ENCODE assay signal across 12 mouse cellular contexts in the genomic region with DNA sequence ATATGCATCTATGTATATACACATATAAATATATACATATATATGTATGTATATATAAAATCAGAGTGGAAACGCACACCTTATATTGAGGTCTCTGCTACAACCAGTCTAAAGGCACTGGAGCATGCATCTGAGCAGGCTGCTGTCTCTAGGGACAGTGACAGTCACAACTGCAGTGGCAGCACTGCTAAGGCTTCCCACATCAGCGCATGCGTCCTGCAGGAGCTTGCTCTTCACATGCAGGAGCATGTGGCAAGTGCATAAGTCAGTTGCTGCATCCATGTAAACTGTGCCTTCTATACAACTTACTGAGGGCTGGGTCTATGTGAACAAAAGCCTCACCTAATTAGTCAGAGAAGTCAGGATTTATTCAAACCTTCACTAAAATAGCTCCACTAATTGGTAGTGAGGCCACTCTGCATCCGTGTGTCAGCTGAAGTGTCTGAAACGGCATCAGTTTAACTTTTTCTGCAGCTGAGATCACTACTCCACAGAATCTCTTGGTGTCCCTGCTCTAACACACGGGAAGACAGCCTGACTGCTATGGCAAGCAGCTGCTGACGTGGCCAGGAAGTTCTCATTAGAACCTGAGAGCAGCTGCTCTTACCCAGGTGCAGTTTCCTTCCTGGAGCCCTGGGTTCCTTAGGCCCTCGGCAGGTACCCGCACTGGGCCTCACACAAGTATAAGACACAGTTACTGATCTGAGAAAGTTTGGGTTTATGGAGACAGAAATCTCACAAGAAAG.
DNase-seq lines count a peak whose midpoint lies in the region; ATAC-seq and TF ChIP-seq lines count a peak whose summit lies in the region.
"Had no signal": no experiment of that assay in that cellular context is flagged by ENCODE, and none has a peak within 500 bp of the region (broad histone marks: within the 10 kb centered on the region; RNA-seq: fewer than 3 reads in every experiment).

No protein-coding gene starts in this region.

- no peaks in the 10 kb centered on the region for H3K9me3 ChIP-seq in limb, embryonic 12.5 days
- H3K9me3 ChIP-seq in limb, embryonic 10.5 days (replicated peaks), result no peaks in the 10 kb centered on the region
- no peaks in the 10 kb centered on the region for H3K9me3 ChIP-seq in CH12.LX (replicated peaks; ENCODE audit: low read length)
- H3K9me3 ChIP-seq in stomach, embryonic 14.5 days (ENCODE audit: control insufficient read depth, low read depth, low read length), result no peaks in the 10 kb centered on the region

- TF ChIP-seq POLR2A in CH12.LX (IDR thresholded peaks at IDR 0.05; ENCODE audit: low read depth, low read length), result peak; percentile 35; the same call in 1 of the 2 replicates

- DNase-seq in limb, embryonic 10.5 days (ENCODE audit: low spot score), result no peak
- DNase-seq in CH12.LX (ENCODE audit: extremely low read depth), result peak; percentile 91
- no peak for DNase-seq in ovary, adult 18-20 months (ENCODE audit: low spot score)
- DNase-seq in left cerebral cortex, postnatal 36 days (ENCODE audit: low spot score in 2 of 2), result no peak
- no peak for DNase-seq in layer of hippocampus, adult 9-11 months
- DNase-seq: gastrocnemius, postnatal 25 days; lung, embryonic 14.5 days; right cerebral cortex, postnatal 14 days had no signal

- H3K4me3 ChIP-seq in limb, embryonic 12.5 days (replicated peaks), result no peak overlapping the region
- no peak overlapping the region for H3K4me3 ChIP-seq in limb, embryonic 10.5 days
- no peak overlapping the region for H3K4me3 ChIP-seq in CH12.LX (replicated peaks in 1 of 3; ENCODE audit: low read depth in 2 of 3, low read length in 2 of 3, poor library complexity in 1 of 3)
- H3K4me3 ChIP-seq in stomach, embryonic 14.5 days (ENCODE audit: low read depth, low read length), result no peak overlapping the region

- H3K4me2 ChIP-seq in limb, embryonic 12.5 days, result no peak overlapping the region
- H3K4me2 ChIP-seq in CH12.LX (ENCODE audit: insufficient read depth, low read depth, poor library complexity, severe bottlenecking), result peak overlapping the region; percentile 17; the same call in 1 of the 2 replicates
- H3K4me2 ChIP-seq in stomach, embryonic 14.5 days (replicated peaks; ENCODE audit: low read depth, low read length), result no peak overlapping the region
- H3K4me2 ChIP-seq: lung, embryonic 14.5 days had no signal

- TF ChIP-seq RAD21 in CH12.LX (IDR thresholded peaks at IDR 0.05; ENCODE audit: low read depth, low read length), result no peak

- 55% methylated on average over 9 of the region's 9 CpGs for WGBS in limb, embryonic 12.5 days
- 67% methylated on average over 9 of the region's 9 CpGs for WGBS in limb, embryonic 10.5 days
- 57% methylated on average over 9 of the region's 9 CpGs for WGBS in stomach, embryonic 14.5 days

- in situ Hi-C loops in CH12.LX (cut with MboI; ENCODE audit: low pct_ligation_motif_present, low pct_unique_long_range_greater_than_20kb, low sequenced_read_pairs), result no loop called here

- H3K27me3 ChIP-seq in limb, embryonic 12.5 days, result no peaks in the 10 kb centered on the region
- no peaks in the 10 kb centered on the region for H3K27me3 ChIP-seq in limb, embryonic 10.5 days (ENCODE audit: low read depth, poor library complexity, severe bottlenecking)
- no peaks in the 10 kb centered on the region for H3K27me3 ChIP-seq in CH12.LX (replicated peaks)
- H3K27me3 ChIP-seq in stomach, embryonic 14.5 days (ENCODE audit: control insufficient read depth, insufficient read depth, low read length), result no peaks in the 10 kb centered on the region

- H3K4me1 ChIP-seq in limb, embryonic 12.5 days (replicated peaks), result peaks cover 8% of the 10 kb centered on the region
- H3K4me1 ChIP-seq in limb, embryonic 10.5 days, result peaks cover 8% of the 10 kb centered on the region; the same call in 1 of the 2 replicates
- peaks cover 3 to 29% of the 10 kb centered on the region in 2 experiments; a peak in 3 of 4 replicates for H3K4me1 ChIP-seq in CH12.LX (ENCODE audit: control insufficient read depth in 1 of 2, insufficient read depth in 2 of 2)
- H3K4me1 ChIP-seq in stomach, embryonic 14.5 days (ENCODE audit: control insufficient read depth, insufficient read depth, low read length), result peaks cover 5% of the 10 kb centered on the region; the same call in 1 of the 2 replicates

- no peak overlapping the region for H3K9ac ChIP-seq in limb, embryonic 12.5 days (replicated peaks)
- no peak overlapping the region for H3K9ac ChIP-seq in CH12.LX (ENCODE audit: insufficient read depth, low read depth)
- no peak overlapping the region for H3K9ac ChIP-seq in stomach, embryonic 14.5 days (replicated peaks; ENCODE audit: low read depth, low read length)
- H3K9ac ChIP-seq: lung, embryonic 14.5 days had no signal

- intact Hi-C loops in left cerebral cortex, postnatal 36 days (cut with DNase I), result loop anchor here (5.0 kb wide), 1 partner anchor 54 kb away; no protein-coding TSS in a partner anchor

- H3K79me2 ChIP-seq in CH12.LX (replicated peaks; ENCODE audit: control insufficient read depth, extremely low read depth, insufficient read depth, poor library complexity, severe bottlenecking), result no peaks in the 10 kb centered on the region

- peak overlapping the region; percentile 45; the same call in 1 of the 2 replicates for H3K27ac ChIP-seq in limb, embryonic 12.5 days
- H3K27ac ChIP-seq in limb, embryonic 10.5 days, result no peak overlapping the region
- 0 out of 2 replicates have a peak overlapping the region, but pooled peaks have one; percentile 9 for H3K27ac ChIP-seq in CH12.LX (ENCODE audit: insufficient read depth, low read depth)
- H3K27ac ChIP-seq in stomach, embryonic 14.5 days (ENCODE audit: low read length), result peak overlapping the region; percentile 70
- H3K27ac ChIP-seq: kidney, postnatal 0 days had no signal

- no peak for TF ChIP-seq CTCF in CH12.LX (conservative IDR thresholded peaks at IDR 0.05 in 1 of 2, IDR thresholded peaks at IDR 0.05 in 1 of 2; ENCODE audit: low read depth in 2 of 2, low read length in 2 of 2)

- ATAC-seq in limb, embryonic 12.5 days (ENCODE audit: insufficient number of reproducible peaks, insufficient read depth, low FRiP score, low TSS enrichment, low read depth), result no peak
- ATAC-seq in common myeloid progenitor, adult 5-6 weeks (replicated peaks; ENCODE audit: low read depth, poor library complexity, severe bottlenecking), result 0 out of 2 replicates have a peak, but pooled peaks have one; percentile 22
- no peak for ATAC-seq in stomach, embryonic 14.5 days (ENCODE audit: insufficient number of reproducible peaks, insufficient read depth, low FRiP score, low read depth)

- no peak for TF ChIP-seq EP300 in CH12.LX (IDR thresholded peaks at IDR 0.05; ENCODE audit: low read length)

- dilution Hi-C loops in CH12.LX (cut with MboI; ENCODE audit: extremely low pct_ligation_motif_present, extremely low pct_unique_long_range_greater_than_20kb, low sequenced_read_pairs), result no loop called here

- H3K36me3 ChIP-seq in limb, embryonic 12.5 days, result no peaks in the 10 kb centered on the region
- H3K36me3 ChIP-seq in limb, embryonic 10.5 days, result no peaks in the 10 kb centered on the region
- H3K36me3 ChIP-seq in CH12.LX (replicated peaks in 1 of 2; ENCODE audit: control insufficient read depth in 1 of 2, insufficient read depth in 1 of 2, low read length in 1 of 2), result no peaks in the 10 kb centered on the region
- no peaks in the 10 kb centered on the region for H3K36me3 ChIP-seq in stomach, embryonic 14.5 days (ENCODE audit: control insufficient read depth, insufficient read depth, low read length)

TF ChIP-seq in CH12.LX, 34 proteins besides CTCF, POLR2A, EP300 and RAD21:
- TF ChIP-seq MEF2A (IDR thresholded peaks at IDR 0.05; ENCODE audit: borderline replicate concordance, low read depth, low read length), result 0 out of 2 replicates have a peak, but pooled peaks have one; percentile 4
- peak; percentile 44; the same call in 1 of the 2 replicates for TF ChIP-seq NELFE (IDR thresholded peaks at IDR 0.05; ENCODE audit: low read depth, low read length)
- 0 out of 2 replicates have a peak, but pooled peaks have one; percentile 34 for TF ChIP-seq IRF4 (IDR thresholded peaks at IDR 0.05; ENCODE audit: low read depth, low read length)
- 0 out of 2 replicates have a peak, but pooled peaks have one; percentile 16 for TF ChIP-seq BHLHE40 (IDR thresholded peaks at IDR 0.05; ENCODE audit: low read depth, low read length)
- no peak; the same call in none of the 2 replicates for TF ChIP-seq ETS1 (conservative IDR thresholded peaks at IDR 0.05; ENCODE audit: low read depth, low read length)
- 0 out of 2 replicates have a peak, but pooled peaks have one; percentile 31 for TF ChIP-seq TBP (conservative IDR thresholded peaks at IDR 0.05; ENCODE audit: low read depth, low read length)
- TF ChIP-seq PAX5 (IDR thresholded peaks at IDR 0.05; ENCODE audit: low read length), result no peak
- no peak for TF ChIP-seq RCOR1 (conservative IDR thresholded peaks at IDR 0.05; ENCODE audit: low read depth, low read length)
- 0 out of 2 replicates have a peak, but pooled peaks have one; percentile 43 for TF ChIP-seq SIN3A (IDR thresholded peaks at IDR 0.05; ENCODE audit: low read length)
- TF ChIP-seq MAZ (IDR thresholded peaks at IDR 0.05; ENCODE audit: low read depth, low read length), result peak; percentile 16; the same call in 1 of the 2 replicates
- peak; percentile 75 for TF ChIP-seq MAX (IDR thresholded peaks at IDR 0.05; ENCODE audit: low read length)
- no peak for TF ChIP-seq ZMIZ1 (IDR thresholded peaks at IDR 0.05; ENCODE audit: low read depth, low read length)
- TF ChIP-seq NRF1 (IDR thresholded peaks at IDR 0.05; ENCODE audit: low read depth, low read length), result peak; percentile 80
- peak; percentile 28; the same call in 1 of the 2 replicates for TF ChIP-seq MXI1 (IDR thresholded peaks at IDR 0.05; ENCODE audit: low read depth, low read length)
- peak; percentile 77; the same call in 1 of the 2 replicates for TF ChIP-seq MYC (IDR thresholded peaks at IDR 0.05; ENCODE audit: low read depth, low read length)
- peak; percentile 54 for TF ChIP-seq TCF12 (IDR thresholded peaks at IDR 0.05; ENCODE audit: low read depth, low read length)
